Mouse (Mus musculus): ENCODE results near the gene Myh9.

The Myh9 gene

GRCm38 (mm10) chr15:77842047-77842843 is at the start of gene Myh9:
Gene Myh9 (minus strand): TSS chr15:77842175.
- DNase-seq = peak; percentile 100

- DNase-seq = no peak
Observed at GRCm38 (mm10) chr15:77891766-77892165, 49.8 kb upstream of the Myh9 start.

GRCm38 (mm10) chr15:77889761-77890422 is 47.9 kb upstream of the Myh9 start:
- DNase-seq = no peak

GRCm38 (mm10) chr15:77888286-77888685 is 46.3 kb upstream of the Myh9 start:
- DNase-seq = no peak

GRCm38 (mm10) chr15:77887093-77887488 is 45.1 kb upstream of the Myh9 start:
- DNase-seq = no peak

GRCm38 (mm10) chr15:77886369-77887092 is 44.6 kb upstream of the Myh9 start:
- no peak for DNase-seq

- no peak for DNase-seq
Observed at GRCm38 (mm10) chr15:77885945-77886344, 44.0 kb upstream of the Myh9 start.

GRCm38 (mm10) chr15:77885159-77885558 is 43.2 kb upstream of the Myh9 start:
- no peak for DNase-seq

- no peak for DNase-seq
Observed at GRCm38 (mm10) chr15:77883697-77884010, 41.7 kb upstream of the Myh9 start.

- no peak for DNase-seq
Observed at GRCm38 (mm10) chr15:77882797-77883696, 41.1 kb upstream of the Myh9 start.

- no peak for DNase-seq
Observed at GRCm38 (mm10) chr15:77882297-77882696, 40.3 kb upstream of the Myh9 start.

- no peak for DNase-seq
Observed at GRCm38 (mm10) chr15:77881698-77882097, 39.7 kb upstream of the Myh9 start.

GRCm38 (mm10) chr15:77880738-77881137 is 38.8 kb upstream of the Myh9 start:
- no peak for DNase-seq

- no peak for DNase-seq
Observed at GRCm38 (mm10) chr15:77879756-77880155, 37.8 kb upstream of the Myh9 start.

- DNase-seq = no peak
Observed at GRCm38 (mm10) chr15:77877209-77877608, 35.2 kb upstream of the Myh9 start.

GRCm38 (mm10) chr15:77876716-77877115 is 34.7 kb upstream of the Myh9 start:
- no peak for DNase-seq

GRCm38 (mm10) chr15:77875953-77876352 is 34.0 kb upstream of the Myh9 start:
- DNase-seq = no peak

- no peak for DNase-seq
Observed at GRCm38 (mm10) chr15:77874807-77875206, 32.8 kb upstream of the Myh9 start.

- no peak for DNase-seq
Observed at GRCm38 (mm10) chr15:77874310-77874709, 32.3 kb upstream of the Myh9 start.

- no peak for DNase-seq
Observed at GRCm38 (mm10) chr15:77873564-77873963, 31.6 kb upstream of the Myh9 start.

- no peak for DNase-seq
Observed at GRCm38 (mm10) chr15:77872996-77873395, 31.0 kb upstream of the Myh9 start.

- DNase-seq = no peak
Observed at GRCm38 (mm10) chr15:77868340-77868739, 26.4 kb upstream of the Myh9 start.
